Mouse (Mus musculus) heart, embryonic 11.5 days (tissue): ENCODE results near the gene Nr4a3. TPM values are rescaled to one million over a fixed set of nuclear protein-coding genes. Genes with fewer than 3 reads are reported as not detected.

ENCODE experiments used
- ATAC-seq: fragments of 200-750 bp; cut with Nextera tagmentation; replicated peaks from 2 replicates; pipeline ENCODE4 v1.8.0; 2017; ENCODE audit warnings: moderate library complexity; ENCODE audit not compliant: insufficient number of reproducible peaks, low FRiP score, low TSS enrichment
- H3K27ac ChIP-seq: fragments of 300-500 bp; sonication (generic); 2 replicates; pipeline ENCODE4 v1.5.1; 2014; ENCODE audit warnings: mild to moderate bottlenecking, low read depth, low read length
- H3K27me3 ChIP-seq: fragments of 300-500 bp; sonication (generic); 2 replicates; pipeline ENCODE4 v1.6.1; 2014; ENCODE audit warnings: mild to moderate bottlenecking, low read length, mixed read lengths; ENCODE audit not compliant: control insufficient read depth, insufficient read depth
- H3K36me3 ChIP-seq: fragments of 300-500 bp; sonication (generic); 2 replicates; pipeline ENCODE4 v1.6.1; 2014; ENCODE audit warnings: mild to moderate bottlenecking, low read length, moderate library complexity, mixed read lengths; ENCODE audit not compliant: control insufficient read depth, insufficient read depth
- H3K4me1 ChIP-seq: fragments of 300-500 bp; sonication (generic); 2 replicates; pipeline ENCODE4 v1.6.1; 2014; ENCODE audit warnings: low read length; ENCODE audit not compliant: control insufficient read depth, insufficient read depth
- H3K4me2 ChIP-seq: fragments of 300-500 bp; sonication (generic); 2 replicates; pipeline ENCODE4 v1.6.1; 2014; ENCODE audit warnings: mild to moderate bottlenecking, moderate library complexity
- H3K4me3 ChIP-seq: fragments of 300-500 bp; sonication (generic); 2 replicates; pipeline ENCODE4 v1.5.1; 2014; ENCODE audit warnings: low read depth, low read length
- H3K9ac ChIP-seq: fragments of 300-500 bp; sonication (generic); 2 replicates; pipeline ENCODE4 v1.6.1; 2014; ENCODE audit warnings: mild to moderate bottlenecking, low read depth, low read length, moderate library complexity
- H3K9me3 ChIP-seq: fragments of 300-500 bp; sonication (generic); replicated peaks from 2 replicates; pipeline ENCODE4 v1.6.1; 2016; ENCODE audit warnings: low read length; ENCODE audit not compliant: control insufficient read depth
- WGBS: fragments of 180-500 bp; shearing (Covaris S2); extraction: QIAGEN DNeasy Blood & Tissue Kit; methylation state at CpG from one replicate; pipeline ENCODE4 v1.1.7; 2014; ENCODE audit not compliant: insufficient replicate concordance; 5-methylcytosine and 5-hydroxymethylcytosine counted together
- polyA plus RNA-seq: library from polyadenylated mRNA; unstranded; fragments of >200 nt; fragmentation: Nextera tagmentation; extraction: Ambion mirVana; gene quantifications from 2 replicates; pipeline ENCODE4 v1.2.1, GENCODE M21; 2014

Gene Nr4a3
- polyA plus RNA-seq, 1 experiment from 2014 or later: 0.17 TPM

DNA sequence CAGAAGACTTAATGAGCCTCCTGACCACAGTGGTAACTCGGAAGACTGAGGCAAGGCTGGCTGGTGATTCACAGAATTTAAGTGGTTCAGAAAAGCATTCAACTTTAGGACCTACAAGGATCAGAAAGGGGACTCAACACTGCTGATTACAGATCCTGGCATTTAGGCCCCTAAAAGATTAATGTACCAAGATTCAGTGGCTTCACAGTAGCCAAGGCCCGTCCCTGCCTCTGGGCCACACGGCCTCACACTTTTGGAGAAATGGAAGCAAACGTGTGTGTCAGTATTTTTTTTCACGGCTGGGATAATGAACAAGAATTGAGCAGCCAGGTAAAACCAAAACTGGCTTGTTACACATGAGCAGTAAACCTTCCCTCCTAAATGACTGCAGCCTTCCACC is 6.1 kb upstream of the Nr4a3 start:
- no peaks in the 10 kb centered on the region; the same call in 1 of the 2 replicates for H3K27me3 ChIP-seq
- 81% methylated on average over 5 of the region's 5 CpGs for WGBS
- H3K9me3 ChIP-seq: no peaks in the 10 kb centered on the region
- H3K4me1 ChIP-seq: peaks cover 3% of the 10 kb centered on the region; the same call in 1 of the 2 replicates
- no peak overlapping the region for H3K4me2 ChIP-seq
- no peak overlapping the region for H3K9ac ChIP-seq
- H3K27ac ChIP-seq: no peak overlapping the region
- no peaks in the 10 kb centered on the region for H3K36me3 ChIP-seq
- H3K4me3 ChIP-seq: no peak overlapping the region
- no peak for ATAC-seq

DNA sequence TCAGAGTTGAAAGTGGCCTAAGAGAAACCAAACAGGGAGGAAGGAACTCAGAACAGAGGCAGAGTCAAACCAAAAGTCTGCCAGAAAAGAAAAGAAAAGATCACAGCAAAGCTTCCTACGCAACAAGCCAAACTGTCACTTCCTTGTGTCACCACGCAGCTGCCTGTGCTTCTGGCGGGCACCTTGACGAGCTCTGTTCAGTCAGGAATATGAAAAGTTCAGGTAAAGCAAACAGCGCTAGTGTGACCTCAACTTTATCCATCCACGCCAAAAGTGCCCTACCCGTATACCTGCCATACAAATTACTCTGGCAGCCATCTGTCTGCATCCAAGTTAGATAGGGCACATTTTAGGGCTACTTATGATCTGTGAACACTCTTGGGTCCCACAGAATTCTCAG is 5.2 kb upstream of the Nr4a3 start:
- H3K9ac ChIP-seq: no peak overlapping the region
- ATAC-seq: no peak
- 65% methylated on average over 7 of the region's 7 CpGs for WGBS
- no peaks in the 10 kb centered on the region for H3K9me3 ChIP-seq
- H3K4me3 ChIP-seq: no peak overlapping the region
- no peak overlapping the region for H3K27ac ChIP-seq
- H3K27me3 ChIP-seq: no peaks in the 10 kb centered on the region
- no peaks in the 10 kb centered on the region for H3K36me3 ChIP-seq
- no peak overlapping the region for H3K4me2 ChIP-seq
- H3K4me1 ChIP-seq: peaks cover 3% of the 10 kb centered on the region; the same call in 1 of the 2 replicates

DNA sequence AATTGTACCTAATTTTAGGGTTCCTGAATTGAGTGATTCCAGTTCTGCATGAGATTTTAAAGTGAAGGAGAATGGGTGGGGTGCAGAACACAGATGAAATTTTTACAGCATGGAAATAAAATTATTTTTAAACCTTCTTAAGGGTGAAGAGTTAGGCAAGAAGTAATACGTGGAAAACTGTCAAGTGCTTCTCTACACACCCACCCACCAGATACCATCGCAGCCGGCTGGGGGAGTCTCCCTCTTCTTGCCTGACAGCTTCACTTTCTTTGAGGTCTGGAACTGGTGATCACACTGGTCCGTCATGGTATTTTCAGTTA is 2.5 kb upstream of the Nr4a3 start:
- Histone ChIP-seq H3K4me1 (peaks cover 9% of the 10 kb centered on the region), H3K36me3 (no peaks in the 10 kb centered on the region), H3K27me3 (peaks cover 17% of the 10 kb centered on the region), H3K9me3 (no peaks in the 10 kb centered on the region), H3K9ac (peak overlapping the region; percentile 94), H3K4me3 (peak overlapping the region; percentile 70), H3K4me2 (peak overlapping the region; percentile 100), H3K27ac (peak overlapping the region; percentile 97)
- 0% methylated on average over 4 of the region's 4 CpGs for WGBS
- peak; percentile 6; the same call in 1 of the 2 replicates for ATAC-seq

DNA sequence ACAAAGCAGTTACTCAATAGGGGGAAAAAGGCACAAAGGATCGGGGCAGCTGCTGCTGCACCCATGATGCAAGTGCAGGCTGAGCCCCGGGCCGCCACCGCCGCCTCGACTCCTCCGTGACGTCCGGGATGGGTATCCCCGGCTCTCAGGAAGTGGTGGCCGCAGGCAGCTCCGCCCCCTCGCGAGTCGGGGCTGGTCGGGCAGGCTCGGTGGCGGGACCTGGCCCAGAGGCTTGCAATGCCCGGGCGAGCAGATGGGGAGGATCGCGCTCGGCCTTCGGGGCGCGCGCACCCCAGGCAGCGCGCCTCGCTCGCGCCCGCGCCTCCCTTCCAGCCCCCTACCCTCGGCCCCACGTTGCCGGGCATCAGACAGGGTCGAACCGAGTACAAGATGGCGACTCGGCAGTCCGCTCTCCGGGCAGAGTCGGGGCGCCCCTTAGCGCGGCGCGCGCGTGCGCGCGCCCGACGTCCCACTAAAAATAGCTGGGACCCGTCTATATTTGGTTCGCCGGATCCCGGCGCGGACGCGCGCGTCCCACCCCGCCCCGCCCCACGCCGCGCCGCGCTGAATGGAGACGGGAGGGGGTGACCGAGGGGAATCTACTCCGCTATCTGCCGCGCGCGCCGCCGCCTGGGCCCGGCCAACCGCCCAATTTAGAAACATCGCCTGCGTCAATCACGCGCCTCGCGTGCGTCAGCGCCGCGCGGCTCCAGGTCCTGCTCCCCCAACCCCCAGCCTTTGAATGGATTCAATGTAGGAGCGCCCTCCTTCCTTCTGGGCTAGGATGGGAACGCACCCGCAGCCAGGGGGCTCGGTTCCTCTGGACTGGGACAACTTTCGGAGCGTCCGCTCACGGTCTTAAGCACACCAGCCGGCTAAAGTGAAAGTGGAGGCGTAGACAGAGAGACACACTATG is 1.9 kb upstream of the Nr4a3 start:
- Histone ChIP-seq H3K9me3 (no peaks in the 10 kb centered on the region), H3K4me2 (peak overlapping the region; percentile 100), H3K36me3 (no peaks in the 10 kb centered on the region), H3K4me1 (peaks cover 15% of the 10 kb centered on the region), H3K27ac (peak overlapping the region; percentile 97), H3K9ac (peak overlapping the region; percentile 94), H3K27me3 (peaks cover 23% of the 10 kb centered on the region), H3K4me3 (peak overlapping the region; percentile 70)
- ATAC-seq: peak; percentile 90
- whole genome bisulfite sequencing: 0% methylated on average over 89 of the region's 105 CpGs

DNA sequence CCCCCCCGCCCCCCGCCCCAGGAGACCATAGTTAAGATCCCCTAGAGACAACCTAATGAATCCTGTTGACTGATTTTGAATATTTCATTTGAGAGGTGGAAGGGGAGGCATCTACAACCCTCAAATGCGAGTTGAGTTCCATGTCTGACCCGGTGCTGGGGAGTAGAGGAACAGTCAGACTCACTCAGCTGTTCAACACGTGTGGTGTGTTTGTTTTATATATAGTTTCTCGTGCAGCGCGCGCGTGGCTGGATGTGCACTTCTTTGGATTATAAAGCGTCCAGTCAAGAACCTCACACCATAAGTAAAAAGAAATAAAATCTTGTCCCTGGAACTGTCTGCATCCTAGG is 837 bp upstream of the Nr4a3 start:
- no peaks in the 10 kb centered on the region for H3K9me3 ChIP-seq
- peak overlapping the region; percentile 70 for H3K4me3 ChIP-seq
- peak overlapping the region; percentile 97 for H3K27ac ChIP-seq
- peak overlapping the region; percentile 100 for H3K4me2 ChIP-seq
- H3K36me3 ChIP-seq: no peaks in the 10 kb centered on the region
- ATAC-seq: no peak
- 0% methylated on average over 11 of the region's 11 CpGs for WGBS
- H3K4me1 ChIP-seq: peaks cover 16% of the 10 kb centered on the region
- H3K27me3 ChIP-seq: peaks cover 33% of the 10 kb centered on the region
- peak overlapping the region; percentile 78 for H3K9ac ChIP-seq

DNA sequence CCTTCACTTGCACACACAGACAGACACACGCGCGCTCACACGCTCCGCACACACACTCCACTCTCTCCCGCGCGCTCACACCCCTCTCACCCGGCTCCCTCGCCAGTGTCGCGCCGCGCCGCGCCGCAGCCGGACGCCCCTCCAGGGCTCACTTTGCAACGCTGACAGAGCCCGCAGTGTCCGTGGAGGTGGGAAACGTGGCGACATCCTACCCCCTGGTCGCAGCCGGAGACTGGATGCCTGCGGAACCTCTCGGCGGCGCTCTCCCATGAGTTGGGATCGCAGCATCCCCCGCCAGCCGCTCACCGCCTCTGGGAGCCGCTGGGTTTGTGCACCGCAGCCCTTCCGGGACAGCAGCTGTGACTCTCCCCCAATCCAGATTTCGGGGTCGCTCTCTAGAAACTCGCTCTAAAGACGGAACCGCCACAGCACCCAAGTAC is 348 bp downstream of the Nr4a3 start:
- H3K27ac ChIP-seq: peak overlapping the region; percentile 86
- peaks cover 16% of the 10 kb centered on the region for H3K4me1 ChIP-seq
- under 1% methylated on average over 42 of the region's 42 CpGs for WGBS
- peak overlapping the region; percentile 100 for H3K4me2 ChIP-seq
- peaks cover 45% of the 10 kb centered on the region for H3K27me3 ChIP-seq
- peak overlapping the region; percentile 70 for H3K4me3 ChIP-seq
- H3K9me3 ChIP-seq: no peaks in the 10 kb centered on the region
- H3K9ac ChIP-seq: peak overlapping the region; percentile 78
- ATAC-seq: peak; percentile 0; the same call in 1 of the 2 replicates
- H3K36me3 ChIP-seq: no peaks in the 10 kb centered on the region

DNA sequence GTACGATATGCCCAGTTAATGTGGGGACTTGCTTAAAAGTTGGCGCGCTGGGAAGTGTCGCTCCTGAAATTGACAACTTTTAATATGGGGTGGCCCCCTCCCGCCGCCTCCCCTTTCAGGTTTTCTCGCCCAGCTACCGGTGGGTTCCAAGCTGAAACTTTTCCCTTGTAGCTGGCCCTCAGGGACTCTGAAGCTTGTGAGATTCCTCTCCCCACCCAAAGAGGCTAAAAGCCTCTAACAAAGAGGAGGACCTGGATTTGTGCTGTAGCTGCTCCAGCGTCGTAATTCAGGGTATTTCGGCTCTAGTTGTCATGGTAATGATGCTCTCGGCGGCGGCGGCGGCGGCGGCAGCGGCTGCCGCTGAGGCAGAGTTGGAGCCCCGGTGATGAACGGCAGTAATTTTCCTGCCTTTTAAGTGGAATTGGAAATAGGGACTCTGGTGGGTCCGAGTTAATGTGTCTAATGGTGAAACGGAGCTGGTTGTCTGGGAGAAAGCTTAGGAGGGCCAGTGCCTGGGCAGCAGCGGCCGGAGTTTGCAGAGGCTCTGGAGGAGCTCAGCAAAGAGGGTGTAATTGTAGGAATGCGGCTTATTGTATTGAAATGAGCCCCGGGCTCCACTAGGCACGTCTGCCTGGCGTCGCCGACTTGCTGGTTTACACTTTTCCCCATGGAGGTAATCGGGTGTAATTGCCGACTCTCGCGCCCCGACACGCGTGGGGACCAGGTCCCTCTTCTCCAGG is 938 bp downstream of the Nr4a3 start:
- under 1% methylated on average over 39 of the region's 39 CpGs for WGBS
- peaks cover 16% of the 10 kb centered on the region for H3K4me1 ChIP-seq
- H3K9me3 ChIP-seq: no peaks in the 10 kb centered on the region
- H3K4me2 ChIP-seq: peak overlapping the region; percentile 100
- H3K36me3 ChIP-seq: no peaks in the 10 kb centered on the region
- H3K9ac ChIP-seq: peak overlapping the region; percentile 78
- peak overlapping the region; percentile 70 for H3K4me3 ChIP-seq
- H3K27ac ChIP-seq: no peak overlapping the region
- peaks cover 51% of the 10 kb centered on the region for H3K27me3 ChIP-seq
- ATAC-seq: no peak

DNA sequence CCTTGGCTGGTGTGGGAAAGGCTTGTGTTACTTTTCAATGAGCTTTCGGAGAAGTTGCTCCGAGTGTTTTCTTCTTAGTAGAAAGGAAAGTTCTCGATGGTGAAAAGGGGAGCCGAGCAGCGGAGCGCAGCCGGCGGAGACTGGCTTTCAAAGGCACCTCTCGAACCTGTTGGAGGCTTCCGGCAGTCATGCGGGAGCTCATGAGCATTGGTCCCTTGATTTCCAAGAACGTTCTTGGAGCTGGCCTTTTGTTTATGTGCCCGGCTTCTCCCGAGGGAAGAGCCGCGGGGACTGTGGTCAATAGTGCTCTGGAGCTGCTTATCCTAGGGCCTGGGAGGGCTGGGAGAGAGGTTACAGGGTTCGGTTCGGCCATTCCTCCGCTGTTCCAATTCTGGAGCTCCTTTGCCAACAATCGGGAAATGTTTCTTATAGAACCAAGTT is 1.5 kb downstream of the Nr4a3 start:
- peak overlapping the region; percentile 70 for H3K4me3 ChIP-seq
- H3K27ac ChIP-seq: no peak overlapping the region
- no peak for ATAC-seq
- no peaks in the 10 kb centered on the region for H3K36me3 ChIP-seq
- H3K4me1 ChIP-seq: peaks cover 19% of the 10 kb centered on the region
- peaks cover 56% of the 10 kb centered on the region for H3K27me3 ChIP-seq
- peak overlapping the region; percentile 100 for H3K4me2 ChIP-seq
- WGBS: 1% methylated on average over 20 of the region's 20 CpGs
- H3K9ac ChIP-seq: 0 out of 2 replicates have a peak overlapping the region, but pooled peaks have one; percentile 78
- H3K9me3 ChIP-seq: no peaks in the 10 kb centered on the region
